Mouse (Mus musculus) frontal cortex, postnatal 14 days (tissue): ENCODE measurements around the gene Rad51b.

Experiments
- DNase-seq, 2 experiments: peaks; one replicate each; pipeline ENCODE4 v3.0.0; 2022; ENCODE audit warnings: low spot score in 2 of 2

Rad51b gene

DNA sequence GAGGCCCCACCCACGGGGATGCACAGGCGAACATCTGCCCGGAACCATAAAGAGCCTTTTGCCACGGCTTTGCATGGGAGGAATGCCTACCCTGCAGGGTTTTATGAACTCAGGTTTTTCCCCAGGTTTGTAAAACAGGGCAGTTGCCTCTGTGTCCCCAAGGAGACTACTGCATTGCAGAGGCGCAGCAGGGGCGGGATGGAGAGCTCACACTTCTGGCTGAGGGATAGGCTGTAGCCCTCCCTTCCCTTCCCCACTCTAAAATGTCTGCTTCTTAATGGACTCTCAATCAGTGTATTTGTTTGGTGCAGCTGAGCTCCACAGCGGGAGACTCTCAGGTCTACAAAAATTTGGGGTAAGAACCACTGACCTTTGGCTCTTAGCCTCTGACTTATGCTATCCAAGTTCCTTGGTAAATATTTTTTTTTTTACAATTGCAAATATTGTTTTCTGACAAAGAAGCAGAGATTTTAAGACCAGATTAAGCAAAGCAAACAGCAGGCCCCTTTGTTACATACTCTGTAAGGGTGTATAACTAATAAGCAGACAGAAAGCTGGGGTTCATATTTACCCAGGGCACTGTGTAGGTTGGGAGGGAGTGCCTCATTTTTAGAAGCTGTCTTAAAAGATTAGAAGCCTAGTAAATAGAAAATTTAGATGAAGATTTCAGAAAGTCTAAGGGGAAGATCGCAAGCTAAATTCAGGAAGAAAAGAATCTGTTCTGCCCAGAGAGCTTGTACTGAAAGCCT, 507.9 kb downstream of the Rad51b start:
- DNase-seq = no peak

DNA sequence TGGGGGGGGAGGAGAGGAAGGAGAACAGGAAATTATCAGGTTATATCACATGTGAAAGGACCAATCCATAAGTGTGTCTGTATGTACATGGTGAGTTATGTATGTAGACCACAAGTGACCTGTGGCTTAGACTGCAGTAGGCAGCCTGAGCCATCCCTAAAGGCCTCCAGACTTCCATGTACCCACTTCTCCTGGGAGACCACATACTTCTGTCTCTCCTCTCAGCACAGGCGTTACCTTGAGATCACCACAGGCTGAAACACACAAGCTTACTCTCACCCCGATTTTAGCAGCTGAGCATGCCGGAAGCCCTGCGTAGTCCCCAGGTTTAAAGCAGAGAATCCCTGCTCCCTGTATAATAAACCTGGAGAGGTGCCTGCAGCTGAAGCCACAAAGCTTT, 509.9 kb downstream of the Rad51b start:
- DNase-seq = no peak

DNA sequence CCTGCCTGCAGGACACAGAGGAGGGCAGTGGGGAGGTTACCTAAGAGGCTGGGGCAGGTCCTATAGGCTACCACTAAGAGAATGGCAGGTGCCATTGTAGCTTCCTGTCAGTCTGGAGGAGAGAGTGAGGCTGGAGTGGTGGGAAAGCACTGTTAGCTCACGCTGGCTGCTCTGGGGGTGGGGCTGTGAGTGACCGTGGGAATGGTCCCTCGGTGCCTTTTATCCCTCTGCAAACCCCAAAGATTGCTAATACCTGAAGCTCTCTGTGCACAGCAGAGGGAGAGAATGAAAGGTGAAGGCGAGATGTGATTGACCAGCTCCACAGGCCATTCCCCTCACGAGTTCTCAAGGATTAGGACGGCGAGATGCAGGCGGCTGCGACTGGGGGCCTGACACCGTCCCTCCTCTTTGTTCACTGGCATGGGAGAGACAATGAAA, 510.3 kb downstream of the Rad51b start:
- DNase-seq = no peak

DNA sequence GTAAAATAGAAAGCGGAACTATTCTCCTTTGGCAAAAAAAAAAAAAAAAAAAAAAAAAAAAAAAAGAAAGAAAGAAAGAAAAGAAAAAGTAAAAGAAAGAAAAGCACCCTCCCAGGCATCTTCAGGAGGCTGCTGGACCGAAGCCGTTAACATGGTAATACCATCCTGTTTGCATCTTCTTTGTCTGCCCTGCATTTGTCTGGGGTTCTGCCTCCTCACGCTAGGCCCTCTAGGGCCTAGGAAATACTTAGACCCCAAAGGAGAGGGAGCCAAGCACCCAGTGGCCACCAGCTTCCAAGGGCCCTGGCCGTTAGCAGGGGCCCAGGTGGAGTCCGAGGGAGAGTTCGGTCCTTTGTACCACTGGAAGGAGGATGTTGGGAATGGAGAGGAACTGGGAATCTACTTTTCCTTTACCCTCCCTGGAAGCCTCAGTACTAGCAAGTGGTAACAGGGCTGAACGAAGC, 510.9 kb downstream of the Rad51b start:
- DNase-seq = no peak

DNA sequence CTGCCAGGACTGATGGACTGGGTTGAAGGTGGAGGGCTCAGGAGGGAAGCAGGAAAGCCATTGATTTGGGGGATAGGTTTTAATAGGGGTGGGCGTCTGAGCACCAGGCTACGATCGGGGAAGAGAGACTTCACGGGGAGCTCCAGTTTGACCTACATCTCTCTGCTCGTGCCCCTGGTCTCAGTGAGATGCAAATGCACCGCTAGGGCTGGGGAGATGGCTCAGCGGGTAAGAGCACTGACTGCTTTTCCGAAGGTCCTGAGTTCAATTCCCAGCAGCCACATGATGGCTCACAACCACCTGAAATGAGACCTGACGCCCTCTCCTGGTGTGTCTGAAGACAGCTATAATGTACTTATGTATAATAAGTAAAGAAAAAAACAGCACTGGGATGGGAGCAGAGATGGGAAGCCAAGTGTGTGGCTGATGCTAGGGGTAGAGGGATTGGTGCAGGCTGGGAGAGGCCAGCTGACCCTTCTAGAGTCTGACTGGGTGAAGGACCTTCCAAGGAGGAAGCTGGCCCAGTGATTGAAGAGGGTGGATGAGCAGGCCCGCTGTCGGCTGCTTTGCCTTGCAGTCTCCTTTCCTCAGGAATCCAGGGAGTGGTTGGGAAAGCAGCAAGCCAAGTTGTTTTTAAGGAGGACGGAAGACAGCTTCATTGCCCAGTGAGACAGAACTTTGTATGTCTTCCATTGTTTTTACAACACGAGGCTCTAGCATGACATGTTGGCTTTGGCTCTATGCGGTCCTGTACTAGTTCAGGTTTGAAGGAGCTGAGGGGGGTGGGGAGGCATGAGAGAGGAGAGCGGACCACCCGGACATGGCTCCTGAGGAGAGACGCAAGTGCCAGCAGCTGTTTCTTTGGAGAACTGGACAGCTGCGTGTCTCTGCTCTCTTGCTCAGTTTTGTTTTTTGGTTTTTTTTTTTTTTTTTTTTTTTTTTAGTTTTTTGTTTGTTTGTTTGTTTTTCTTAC, 511.6 kb downstream of the Rad51b start:
- DNase-seq = no peak

DNA sequence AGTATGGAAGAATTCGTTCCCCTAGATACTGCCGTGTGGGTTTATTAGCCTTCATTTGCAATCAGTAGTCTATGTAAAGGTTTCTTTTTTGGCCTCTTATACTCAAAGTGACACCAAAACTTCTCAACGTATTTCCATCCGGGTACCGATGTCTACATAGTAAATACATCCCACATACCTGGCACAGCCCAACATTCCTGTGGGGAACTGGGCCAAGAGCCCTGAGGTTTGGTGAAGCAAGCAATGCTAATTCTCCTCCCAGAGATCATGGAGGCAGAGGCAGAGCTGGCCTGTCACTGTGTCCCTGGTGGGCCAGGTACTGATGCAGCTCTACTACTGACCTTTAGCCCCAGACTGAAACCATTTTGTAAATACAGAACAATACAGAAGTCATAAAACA, 512.4 kb downstream of the Rad51b start:
- DNase-seq = no peak

DNA sequence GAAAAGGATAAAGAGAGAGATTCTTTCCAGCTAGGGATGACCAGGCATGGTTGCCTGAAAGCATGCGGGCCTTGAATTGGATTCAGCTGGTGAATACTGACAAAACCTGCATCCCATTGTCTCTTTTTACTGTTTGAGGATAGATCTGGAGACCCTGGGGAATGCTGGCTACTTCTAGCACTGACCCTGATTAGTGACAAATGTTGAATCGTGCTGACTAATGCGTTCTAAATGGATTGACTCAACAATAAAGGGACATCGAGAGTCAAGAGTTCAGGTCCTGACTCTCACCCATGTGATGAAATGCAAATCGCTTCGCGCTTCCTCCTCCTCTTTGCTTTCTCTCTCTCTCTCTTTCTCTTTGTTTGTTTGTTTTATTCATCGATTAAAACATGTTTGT, 515.3 kb downstream of the Rad51b start:
- DNase-seq = no peak

DNA sequence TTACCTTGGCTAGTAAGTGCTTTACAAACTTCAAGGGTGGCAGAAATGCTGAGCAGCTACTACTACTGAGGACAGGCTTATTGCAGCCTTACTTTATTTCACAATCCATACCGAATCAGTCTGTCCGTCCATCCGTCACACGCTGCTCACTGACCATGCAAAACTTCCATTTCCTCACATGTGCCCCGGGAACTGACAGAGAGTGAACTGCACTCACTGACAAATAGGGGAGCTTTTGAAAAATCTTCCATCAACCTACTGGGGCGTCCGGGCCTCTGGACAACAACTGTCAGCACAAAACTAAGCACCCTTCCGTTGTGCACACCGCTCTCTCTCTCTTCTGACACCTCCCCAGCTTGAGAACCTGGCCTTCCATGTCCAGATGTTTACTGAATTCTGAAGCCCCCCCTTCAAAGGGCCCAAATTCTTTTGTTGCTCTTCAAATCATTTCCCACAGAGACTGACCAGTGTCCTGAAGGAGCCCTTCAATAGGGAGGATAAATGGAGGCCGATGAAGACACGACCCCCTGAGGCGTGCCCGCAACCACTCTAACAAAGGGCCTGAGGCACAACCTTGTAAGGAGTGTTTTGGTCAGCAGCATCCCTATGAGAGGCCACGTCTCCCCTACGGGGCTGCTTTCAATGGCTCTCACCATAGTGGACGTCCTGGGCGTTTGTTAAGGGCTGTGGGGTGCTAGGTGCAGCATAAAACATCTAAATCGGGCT, 515.9 kb downstream of the Rad51b start:
- no peak for DNase-seq

DNA sequence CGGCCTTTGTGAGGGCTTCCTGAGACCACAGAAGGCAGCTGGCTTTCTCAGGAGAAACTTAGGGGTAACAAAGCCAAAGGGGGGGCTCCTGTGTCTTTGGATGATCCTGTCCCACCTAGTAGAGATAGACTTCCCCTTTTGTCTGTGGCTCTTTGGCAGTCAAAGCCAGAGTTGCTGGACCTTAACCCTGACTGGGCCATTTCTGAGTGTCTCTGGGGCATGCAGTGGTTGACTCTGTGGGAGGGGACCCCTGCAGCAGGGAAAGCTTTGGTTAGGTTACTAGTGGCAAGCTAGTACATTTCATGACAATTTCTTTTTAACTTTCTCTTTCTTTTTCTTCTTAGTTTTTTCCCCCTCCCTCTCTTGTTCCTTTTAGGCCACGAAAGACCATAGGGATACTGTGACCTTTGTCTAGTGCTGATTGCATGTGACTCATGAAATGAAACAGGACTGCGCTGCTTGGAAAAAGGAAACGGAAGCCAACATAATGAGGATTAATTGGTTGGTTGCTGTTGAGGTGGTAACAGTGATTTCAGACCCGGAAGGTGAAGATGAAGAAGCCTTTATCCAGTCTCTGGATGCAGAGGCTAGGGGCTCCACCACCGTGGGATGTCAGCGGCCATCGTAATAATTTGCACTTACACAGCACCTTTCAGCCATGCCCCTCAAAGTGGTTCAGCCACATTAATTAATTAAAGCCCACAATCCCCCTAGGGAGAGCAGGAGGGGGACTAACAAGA, 516.7 kb downstream of the Rad51b start:
- no peak for DNase-seq

DNA sequence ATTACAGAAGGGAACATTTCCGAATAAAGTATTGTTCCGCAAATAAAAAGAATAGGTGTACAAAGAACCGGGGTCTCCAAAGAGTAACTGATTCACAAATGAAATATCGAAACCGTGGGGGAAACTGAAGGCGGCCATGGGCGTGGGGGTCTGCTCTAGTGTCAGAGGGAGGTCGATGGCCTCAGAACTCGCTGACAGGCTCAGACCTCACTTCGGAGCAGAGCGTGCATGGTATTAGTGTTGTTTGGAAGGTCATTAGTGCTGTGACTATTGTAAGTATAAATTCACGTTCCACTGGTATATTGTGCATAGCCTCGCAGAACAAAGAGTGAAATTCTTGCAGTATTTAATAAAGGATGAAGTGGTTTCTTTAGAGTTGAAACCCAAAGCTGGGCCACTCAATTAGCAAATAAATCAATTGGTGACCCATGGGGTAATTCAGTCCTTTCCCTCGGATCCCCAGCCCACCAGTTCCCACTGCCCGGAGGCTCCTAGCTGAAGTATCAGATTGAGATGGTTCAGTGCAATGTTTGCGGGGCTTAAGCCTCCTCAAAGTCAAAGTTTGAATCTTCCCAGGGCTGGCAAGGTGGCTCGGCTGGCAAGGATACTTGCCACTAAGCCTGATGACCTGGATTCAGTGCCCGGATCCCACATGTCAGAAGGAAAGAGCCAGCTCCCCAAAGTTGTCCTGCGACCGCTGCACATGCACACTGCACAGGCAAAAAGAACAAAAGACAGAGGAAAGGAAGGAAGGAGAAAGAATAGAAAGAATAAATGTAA, 517.4 kb downstream of the Rad51b start:
- no peak for DNase-seq

DNA sequence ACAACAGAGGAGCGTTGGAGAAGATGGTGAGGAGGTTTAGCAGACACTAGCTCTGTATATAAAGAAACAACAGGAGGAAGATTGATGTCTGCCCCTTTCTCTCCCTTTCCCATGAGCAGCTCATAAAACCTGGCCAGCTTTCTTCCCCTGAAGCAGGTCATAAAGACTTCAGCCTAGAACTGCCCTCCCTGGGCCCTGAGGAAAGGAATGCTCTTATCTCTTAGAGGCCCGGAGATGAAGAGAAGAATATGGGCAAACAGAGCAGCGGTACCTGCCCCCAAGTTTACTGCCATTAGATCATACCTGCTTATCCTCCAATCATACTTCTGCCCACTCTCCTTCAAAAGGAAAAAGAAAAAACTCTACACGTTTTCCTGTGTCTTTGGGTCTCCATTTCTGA, 519.2 kb downstream of the Rad51b start:
- DNase-seq = no peak

DNA sequence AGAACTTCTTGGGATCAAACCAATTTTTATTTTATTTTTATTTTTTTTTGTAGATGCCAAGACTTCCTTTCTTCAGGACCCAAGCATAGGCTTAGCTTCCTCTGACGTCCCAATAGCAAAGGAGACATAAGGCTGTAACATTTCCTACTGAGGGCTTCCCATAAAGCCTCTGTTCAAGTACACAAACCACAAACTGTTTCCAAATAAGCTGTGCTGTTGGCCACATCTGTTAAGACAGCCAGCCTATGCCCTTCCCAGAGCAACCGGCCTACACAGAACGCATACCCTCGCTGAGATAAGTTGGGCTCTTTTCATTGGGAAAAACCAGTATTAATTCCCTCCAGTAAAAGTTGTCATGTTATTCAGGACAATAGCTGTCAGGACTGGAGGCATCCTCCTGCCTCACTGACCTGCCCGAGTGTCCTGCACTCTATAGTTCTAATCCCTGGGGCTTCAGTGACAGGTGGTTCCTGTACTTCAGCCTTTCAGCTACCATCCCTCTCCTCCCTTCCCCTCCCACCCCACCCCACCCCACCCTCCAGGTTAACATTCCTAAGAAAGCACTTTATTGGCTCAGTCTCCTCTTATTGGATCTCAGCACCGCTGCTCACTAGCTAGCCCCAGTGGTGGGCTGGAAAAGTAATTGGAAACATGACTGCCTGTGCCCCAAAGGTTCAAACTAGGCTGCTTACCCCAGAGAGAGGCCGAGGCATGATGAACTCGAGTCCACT, 523.3 kb downstream of the Rad51b start:
- DNase-seq = no peak

DNA sequence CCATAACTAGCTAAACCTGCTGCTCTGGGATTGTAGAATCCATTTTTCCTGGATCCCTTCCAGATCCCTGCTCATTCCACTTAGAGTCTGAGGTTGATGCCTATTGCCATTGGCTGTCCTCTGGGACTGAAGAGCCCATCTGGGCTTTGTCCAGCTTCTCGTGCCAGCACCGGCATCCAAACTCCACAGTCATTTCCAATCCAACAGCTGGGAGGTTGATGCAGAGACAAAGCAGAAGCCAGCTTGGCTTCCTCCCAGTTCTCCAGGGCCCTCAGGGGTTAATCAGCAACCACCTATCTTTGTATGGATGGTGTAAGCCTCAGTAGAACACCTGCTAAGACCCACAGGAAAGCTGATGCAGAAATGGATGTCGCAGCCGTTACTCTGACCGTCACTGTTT, 524.8 kb downstream of the Rad51b start:
- no peak for DNase-seq

DNA sequence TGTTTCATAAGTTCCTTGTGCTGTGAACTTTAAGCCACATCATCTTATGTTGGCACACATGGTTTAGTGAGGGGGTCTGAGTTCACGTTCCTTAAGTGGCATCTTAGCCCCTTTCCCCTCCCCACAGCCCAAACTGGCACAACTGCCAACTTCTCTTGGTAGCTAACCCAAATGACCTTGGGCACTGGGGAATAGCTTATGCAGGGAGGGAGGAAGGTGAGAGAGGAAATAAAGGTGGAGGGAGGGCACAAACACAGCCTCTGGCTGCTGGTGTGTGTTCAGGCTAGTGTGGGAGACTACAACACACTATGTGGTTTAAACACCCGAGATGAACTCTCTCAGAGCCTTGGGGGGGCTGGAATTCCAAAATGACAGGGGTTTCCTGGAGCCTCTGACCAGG, 525.3 kb downstream of the Rad51b start:
- no peak for DNase-seq

DNA sequence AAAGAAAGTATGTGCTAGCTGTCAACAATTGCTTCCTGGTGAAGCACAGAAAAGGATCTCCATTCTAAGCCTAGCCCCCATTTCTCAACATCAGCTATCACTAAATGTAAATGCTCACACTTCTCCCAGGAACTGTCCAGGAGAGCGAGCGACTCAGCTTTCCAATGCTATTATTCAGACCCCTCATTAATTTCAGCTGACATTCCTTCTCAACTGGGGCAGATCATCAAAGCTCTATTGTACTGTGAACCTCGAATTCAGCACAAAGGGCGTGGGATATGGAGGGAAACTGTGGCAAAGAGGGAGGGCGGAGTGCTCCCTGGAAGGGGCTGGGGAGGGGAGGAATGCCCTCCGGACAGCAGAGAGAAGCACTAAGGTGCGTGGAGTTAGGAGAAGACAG, 528.8 kb downstream of the Rad51b start:
- DNase-seq = no peak

DNA sequence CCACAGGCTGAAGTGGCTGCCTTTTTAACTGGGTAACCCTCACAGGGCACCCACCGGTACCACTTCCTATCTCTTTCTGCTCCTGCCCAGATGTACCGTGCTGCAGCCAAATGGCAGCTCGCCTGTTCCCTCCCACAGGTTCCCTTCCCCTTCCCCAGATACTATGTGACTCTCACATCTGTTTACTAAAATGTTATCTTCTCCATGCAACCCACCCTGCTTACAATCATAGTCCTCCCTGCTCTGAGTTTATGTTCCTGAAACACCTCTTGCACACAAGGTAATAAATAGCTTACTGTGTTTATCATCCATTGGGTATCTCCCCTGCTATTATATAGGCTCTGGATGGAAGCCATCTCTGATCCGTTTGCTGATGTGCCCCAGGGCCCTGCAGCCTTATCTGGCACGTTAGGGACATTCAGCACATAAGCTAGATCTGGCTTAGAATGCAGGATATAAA, 530.2 kb downstream of the Rad51b start:
- no peak for DNase-seq

DNA sequence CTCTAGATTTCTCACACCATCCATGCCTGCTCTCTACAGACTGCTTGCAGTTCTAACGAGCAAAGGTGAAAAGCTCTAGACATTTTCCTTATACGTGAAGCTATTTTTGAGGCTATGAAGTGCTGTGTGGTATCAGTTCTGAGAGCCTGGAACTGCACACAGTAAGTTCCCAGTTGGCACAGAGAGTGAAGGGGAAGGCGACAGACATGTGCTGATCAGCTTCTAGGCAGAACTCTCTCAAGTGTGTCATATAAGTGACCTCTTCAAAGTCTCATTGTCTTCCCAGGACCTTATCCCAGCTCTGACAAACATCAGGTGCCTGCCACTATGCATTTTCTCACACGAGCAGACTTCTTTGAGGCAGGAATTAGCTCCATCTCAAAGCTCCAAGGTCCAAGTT, 530.7 kb downstream of the Rad51b start:
- DNase-seq = no peak

DNA sequence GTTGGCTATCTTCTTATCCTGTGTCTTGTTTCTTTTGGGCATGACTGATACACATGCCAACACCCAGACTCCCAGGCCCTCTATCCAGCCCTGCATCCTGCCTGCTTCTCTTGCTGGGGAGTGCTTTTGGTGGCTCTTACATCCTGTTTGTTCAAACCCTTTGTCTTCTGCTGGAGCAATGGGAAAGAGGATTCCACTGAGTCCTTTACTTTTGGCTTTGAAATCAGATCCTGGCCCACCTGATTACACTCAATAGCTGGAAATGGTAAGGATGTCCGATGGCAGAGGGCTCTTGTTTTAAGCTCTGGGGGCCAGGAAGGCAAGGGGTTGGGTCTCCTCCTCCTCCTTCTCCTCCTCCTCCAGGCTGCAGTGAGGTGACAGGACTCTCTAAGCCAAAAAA, 533.6 kb downstream of the Rad51b start:
- no peak for DNase-seq

DNA sequence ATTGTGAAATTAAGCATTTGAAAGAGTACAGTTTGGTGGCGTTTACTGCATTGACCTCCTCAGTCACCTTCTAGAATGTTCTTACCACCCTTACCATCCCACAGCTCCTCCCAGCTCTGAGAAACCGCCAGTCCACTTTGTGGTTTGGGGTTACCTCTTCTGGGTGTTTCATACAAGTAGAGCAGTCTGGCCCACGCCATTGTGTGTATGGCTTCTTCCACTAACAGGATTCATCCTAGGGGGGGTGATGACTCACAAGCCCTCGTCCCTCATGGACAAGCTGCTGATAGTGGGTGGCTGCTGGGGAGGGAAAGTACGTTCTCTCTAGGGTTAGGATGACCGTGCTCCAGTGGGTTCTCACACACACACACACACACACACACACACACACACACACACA, 535.5 kb downstream of the Rad51b start:
- DNase-seq = no peak

DNA sequence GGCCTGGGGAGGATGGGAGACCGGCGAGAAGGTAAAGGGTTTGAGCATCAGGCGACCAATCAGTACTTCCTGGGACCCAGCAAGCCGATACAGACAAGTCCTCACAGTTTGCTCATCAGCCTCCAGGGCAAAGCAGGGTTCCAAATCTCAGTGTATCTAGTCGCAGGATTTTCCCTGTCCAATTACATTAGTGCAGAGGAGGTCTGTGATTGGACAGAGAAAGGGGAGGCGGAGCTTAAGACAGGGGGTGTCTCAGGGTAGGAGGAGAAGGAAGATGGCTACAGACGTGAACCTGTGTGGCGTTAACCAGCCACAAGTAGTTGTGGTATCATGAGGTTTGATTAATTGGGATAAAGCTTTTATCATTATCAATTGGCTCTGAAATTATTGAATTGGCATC, 538.4 kb downstream of the Rad51b start:
- DNase-seq = no peak
